Mouse (Mus musculus): ENCODE data around the gene H2afy2. TPM values are rescaled to one million over a fixed set of nuclear protein-coding genes. Genes with fewer than 3 reads are reported as not detected.

H2afy2 gene
- polyA plus RNA-seq (2015; fragmentation: Nextera tagmentation; extraction: Ambion mirVana): 93.7 and 106 TPM in 2 replicates

DNA sequence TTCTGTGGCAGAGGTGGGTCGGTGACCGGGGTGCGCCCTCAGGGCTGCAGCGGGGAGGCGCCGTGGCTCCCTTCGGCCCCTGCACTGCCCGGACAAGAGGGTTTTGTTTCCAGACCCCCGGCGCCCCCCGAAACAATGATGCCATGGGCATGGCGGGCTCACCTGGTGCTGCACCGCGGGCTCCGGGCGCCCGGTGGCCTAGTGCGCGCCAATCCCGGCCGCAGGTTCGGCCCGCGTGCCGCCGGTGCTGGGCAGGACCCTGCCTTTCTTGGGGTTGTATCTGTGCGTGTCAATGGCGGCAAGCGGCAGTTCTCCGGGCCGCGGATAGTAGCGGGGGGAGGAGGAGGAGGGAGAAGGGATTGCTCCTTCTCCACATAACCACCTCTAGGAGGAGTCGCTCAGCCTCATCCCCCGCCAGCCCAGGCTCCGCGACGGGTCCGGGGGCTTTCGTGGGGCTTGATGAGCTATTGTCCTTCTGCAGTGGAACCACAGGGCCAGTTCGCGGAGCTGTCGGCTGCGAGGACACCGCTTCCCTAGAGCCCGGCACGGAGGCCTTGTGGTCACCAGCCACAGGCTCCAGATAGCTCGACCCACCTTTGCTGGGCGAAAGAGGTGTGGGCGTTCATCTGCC is at the start of gene H2afy2:
Gene H2afy2, minus strand, starts transcription at position 527 of the 631 bp plus-strand sequence.
- under 1% methylated on average over 48 of the region's 50 CpGs for WGBS
- H3K4me1 ChIP-seq: peaks cover 19% of the 10 kb centered on the region; the same call in 1 of the 2 replicates
- peak; percentile 78 for ATAC-seq (ENCODE audit: insufficient read depth, low FRiP score, low read depth)

GRCm38 (mm10) chr10:61832713-61833112 is 48.8 kb upstream of the H2afy2 start:
- no peaks in the 10 kb centered on the region for H3K27me3 ChIP-seq (replicated peaks)
- no peak overlapping the region for H3K4me2 ChIP-seq
- no peaks in the 10 kb centered on the region for H3K9me3 ChIP-seq
- 66% methylated on average over 11 of the region's 11 CpGs for WGBS
- H3K9ac ChIP-seq: no peak overlapping the region
- H3K27ac ChIP-seq: no peak overlapping the region
- no peak for ATAC-seq (ENCODE audit: insufficient read depth, low FRiP score, low read depth)
- H3K36me3 ChIP-seq: no peaks in the 10 kb centered on the region
- 0 out of 2 replicates have a peak, but pooled peaks cover 3% of the 10 kb centered on the region for H3K4me1 ChIP-seq
- H3K4me3 ChIP-seq (replicated peaks): no peak overlapping the region

More for the DNA sequence above, at the start of gene H2afy2:
- Histone ChIP-seq H3K9me3 (no peaks in the 10 kb centered on the region), H3K36me3 (no peaks in the 10 kb centered on the region), H3K27ac (peak within 1 kb of the TSS; percentile 95), H3K27me3 (replicated peaks) (no peaks in the 10 kb centered on the region), H3K4me2 (peak within 1 kb of the TSS; percentile 80), H3K4me3 (replicated peaks) (peak within 1 kb of the TSS; percentile 82), H3K9ac (peak within 1 kb of the TSS; percentile 86)

GRCm38 (mm10) chr10:61831741-61832140 is 47.8 kb upstream of the H2afy2 start:
- 91% methylated on average over 6 of the region's 6 CpGs for WGBS
- Histone ChIP-seq H3K4me1 (0 out of 2 replicates have a peak, but pooled peaks cover 3% of the 10 kb centered on the region), H3K4me3 (replicated peaks) (no peak overlapping the region), H3K9ac (no peak overlapping the region), H3K9me3 (no peaks in the 10 kb centered on the region), H3K27ac (no peak overlapping the region), H3K27me3 (replicated peaks) (no peaks in the 10 kb centered on the region), H3K36me3 (no peaks in the 10 kb centered on the region), H3K4me2 (no peak overlapping the region)
- no peak for ATAC-seq (ENCODE audit: insufficient read depth, low FRiP score, low read depth)

- no peak overlapping the region for H3K9ac ChIP-seq
- H3K4me3 ChIP-seq (replicated peaks): no peak overlapping the region
- ATAC-seq (ENCODE audit: insufficient read depth, low FRiP score, low read depth): no peak
- H3K4me1 ChIP-seq: 0 out of 2 replicates have a peak, but pooled peaks cover 3% of the 10 kb centered on the region
- 70% methylated on average over 12 of the region's 12 CpGs for WGBS
- peak overlapping the region; percentile 1; the same call in 1 of the 2 replicates for H3K4me2 ChIP-seq
- H3K9me3 ChIP-seq: no peaks in the 10 kb centered on the region
- no peaks in the 10 kb centered on the region for H3K27me3 ChIP-seq (replicated peaks)
- no peaks in the 10 kb centered on the region for H3K36me3 ChIP-seq
- no peak overlapping the region for H3K27ac ChIP-seq
Observed at GRCm38 (mm10) chr10:61831251-61831650, 47.3 kb upstream of the H2afy2 start.

DNA sequence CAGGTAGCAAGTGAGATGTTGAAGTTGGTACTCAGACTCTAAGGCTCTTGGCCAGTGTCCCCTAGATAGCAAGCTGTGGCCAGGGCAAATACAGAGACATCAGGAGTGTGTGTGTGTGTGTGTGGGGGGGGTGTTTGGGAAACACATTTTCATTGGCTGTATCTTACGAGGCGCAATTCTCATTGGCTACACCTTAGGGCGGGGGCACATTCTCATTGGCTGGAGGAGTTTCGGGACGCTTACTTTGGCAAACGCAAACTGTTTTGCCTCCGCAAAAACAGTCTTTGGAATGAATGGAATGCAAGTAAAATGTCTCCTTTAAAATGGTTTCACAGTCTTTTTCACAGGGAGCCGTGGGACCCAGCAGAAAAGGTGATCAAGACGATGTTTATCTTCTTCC is 46.9 kb upstream of the H2afy2 start:
- Histone ChIP-seq H3K27ac (no peak overlapping the region), H3K4me1 (0 out of 2 replicates have a peak, but pooled peaks cover 3% of the 10 kb centered on the region), H3K27me3 (replicated peaks) (no peaks in the 10 kb centered on the region), H3K9me3 (no peaks in the 10 kb centered on the region), H3K36me3 (no peaks in the 10 kb centered on the region), H3K9ac (no peak overlapping the region), H3K4me3 (replicated peaks) (no peak overlapping the region), H3K4me2 (peak overlapping the region; percentile 1; the same call in 1 of the 2 replicates)
- no peak for ATAC-seq (ENCODE audit: insufficient read depth, low FRiP score, low read depth)
- WGBS: 43% methylated on average over 9 of the region's 9 CpGs

- Histone ChIP-seq H3K4me3 (replicated peaks) (no peak overlapping the region), H3K36me3 (no peaks in the 10 kb centered on the region), H3K9ac (no peak overlapping the region), H3K9me3 (no peaks in the 10 kb centered on the region), H3K4me2 (no peak overlapping the region), H3K27ac (no peak overlapping the region), H3K4me1 (0 out of 2 replicates have a peak, but pooled peaks cover 3% of the 10 kb centered on the region), H3K27me3 (replicated peaks) (no peaks in the 10 kb centered on the region)
- no peak for ATAC-seq (ENCODE audit: insufficient read depth, low FRiP score, low read depth)
- WGBS: 57% methylated on average over 4 of the region's 4 CpGs
Observed at GRCm38 (mm10) chr10:61829046-61829445, 45.1 kb upstream of the H2afy2 start.

DNA sequence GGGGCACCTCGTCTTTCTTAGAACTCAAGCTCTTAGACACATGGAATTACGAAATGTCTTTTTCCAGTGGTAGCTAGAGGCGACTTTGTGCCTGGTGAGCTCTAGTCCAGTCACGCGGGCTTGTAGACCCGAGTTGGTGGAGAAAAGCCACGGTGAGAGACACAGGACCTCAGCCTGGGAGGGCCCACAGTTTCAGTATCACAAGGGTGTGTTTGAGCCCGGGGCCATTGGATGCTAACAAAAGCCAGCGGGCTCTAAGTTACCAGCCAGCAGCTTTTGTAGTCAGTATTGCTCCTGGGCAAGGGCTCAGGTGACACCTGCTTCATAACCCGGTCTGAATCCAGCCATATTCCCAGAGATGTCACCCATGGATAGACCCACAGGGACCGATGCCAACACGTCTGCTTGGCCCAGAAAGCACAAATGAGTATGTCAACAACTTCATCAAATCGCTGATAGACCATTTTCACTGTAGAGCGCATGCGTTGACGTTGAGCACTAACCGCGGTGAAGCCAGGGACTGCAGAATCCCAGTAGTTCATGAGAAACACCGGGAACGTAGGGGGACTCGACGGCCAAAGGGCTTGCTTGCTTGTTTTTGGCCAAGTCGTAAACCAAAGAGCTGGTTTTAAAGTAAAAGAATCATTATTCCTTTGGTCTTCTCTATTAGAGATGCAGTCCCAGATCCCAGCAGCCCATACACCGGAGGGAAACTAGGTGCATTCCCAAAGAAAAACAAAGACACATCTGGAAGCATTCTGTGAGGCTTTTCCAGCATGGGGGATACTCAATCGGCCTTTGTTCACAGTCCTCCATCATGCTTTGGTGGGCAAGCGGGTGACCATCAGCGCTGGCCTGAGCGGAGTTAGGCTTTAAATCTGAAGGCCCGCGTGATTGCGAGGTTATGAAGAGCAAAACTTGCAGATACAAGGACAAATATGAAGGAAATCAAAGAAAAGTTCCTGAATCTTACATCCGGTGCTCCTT is 44.3 kb upstream of the H2afy2 start:
- Histone ChIP-seq H3K9me3 (no peaks in the 10 kb centered on the region), H3K9ac (no peak overlapping the region), H3K27me3 (replicated peaks) (no peaks in the 10 kb centered on the region), H3K4me1 (peaks cover 7% of the 10 kb centered on the region; the same call in 1 of the 2 replicates), H3K4me3 (replicated peaks) (no peak overlapping the region), H3K4me2 (no peak overlapping the region), H3K36me3 (no peaks in the 10 kb centered on the region), H3K27ac (no peak overlapping the region)
- ATAC-seq (ENCODE audit: insufficient read depth, low FRiP score, low read depth): no peak
- WGBS: 88% methylated on average over 32 of the region's 32 CpGs

- 31% methylated on average over 16 of the region's 16 CpGs for WGBS
- no peak for ATAC-seq (ENCODE audit: insufficient read depth, low FRiP score, low read depth)
- H3K9me3 ChIP-seq: no peaks in the 10 kb centered on the region
Observed at GRCm38 (mm10) chr10:61826753-61827435, 42.9 kb upstream of the H2afy2 start.

GRCm38 (mm10) chr10:61825979-61826752 is 42.2 kb upstream of the H2afy2 start:
- WGBS: 61% methylated on average over 13 of the region's 13 CpGs
- Histone ChIP-seq H3K36me3 (no peaks in the 10 kb centered on the region), H3K9me3 (no peaks in the 10 kb centered on the region), H3K27me3 (replicated peaks) (no peaks in the 10 kb centered on the region), H3K27ac (no peak overlapping the region), H3K4me1 (peaks cover 7% of the 10 kb centered on the region; the same call in 1 of the 2 replicates), H3K4me3 (replicated peaks) (no peak overlapping the region), H3K9ac (no peak overlapping the region), H3K4me2 (no peak overlapping the region)
- ATAC-seq (ENCODE audit: insufficient read depth, low FRiP score, low read depth): no peak

More at GRCm38 (mm10) chr10:61826753-61827435, 42.9 kb upstream of the H2afy2 start:
- Histone ChIP-seq H3K27me3 (replicated peaks) (no peaks in the 10 kb centered on the region), H3K4me3 (replicated peaks) (no peak overlapping the region), H3K4me2 (no peak overlapping the region), H3K36me3 (no peaks in the 10 kb centered on the region), H3K9ac (no peak overlapping the region), H3K4me1 (peaks cover 7% of the 10 kb centered on the region; the same call in 1 of the 2 replicates), H3K27ac (no peak overlapping the region)

GRCm38 (mm10) chr10:61825536-61825935 is 41.6 kb upstream of the H2afy2 start:
- Histone ChIP-seq H3K9me3 (no peaks in the 10 kb centered on the region), H3K27ac (no peak overlapping the region), H3K27me3 (replicated peaks) (no peaks in the 10 kb centered on the region), H3K4me2 (no peak overlapping the region), H3K4me1 (peaks cover 7% of the 10 kb centered on the region; the same call in 1 of the 2 replicates), H3K36me3 (no peaks in the 10 kb centered on the region), H3K4me3 (replicated peaks) (no peak overlapping the region), H3K9ac (no peak overlapping the region)
- WGBS: 38% methylated on average over 5 of the region's 5 CpGs
- no peak for ATAC-seq (ENCODE audit: insufficient read depth, low FRiP score, low read depth)

- Histone ChIP-seq H3K4me2 (no peak overlapping the region), H3K36me3 (no peaks in the 10 kb centered on the region), H3K9me3 (no peaks in the 10 kb centered on the region), H3K27ac (no peak overlapping the region), H3K27me3 (replicated peaks) (no peaks in the 10 kb centered on the region), H3K4me3 (replicated peaks) (no peak overlapping the region), H3K9ac (no peak overlapping the region), H3K4me1 (peaks cover 7% of the 10 kb centered on the region; the same call in 1 of the 2 replicates)
- 37% methylated on average over 4 of the region's 4 CpGs for WGBS
- no peak for ATAC-seq (ENCODE audit: insufficient read depth, low FRiP score, low read depth)
Observed at GRCm38 (mm10) chr10:61823731-61824115, 39.8 kb upstream of the H2afy2 start.
